Mouse (Mus musculus) E14TG2a.4 (cell line): ENCODE data around the gene Ppid.

Source experiments
- CTCF ChIP-seq: conservative IDR thresholded peaks from 2 replicates; pipeline ENCODE4 v1.5.1; 2014; ENCODE audit warnings: low read length
- NANOG ChIP-seq: IDR thresholded peaks from 2 replicates; pipeline ENCODE4 v1.6.1; 2014; ENCODE audit warnings: borderline replicate concordance, low read length, mixed read lengths

GRCm38 (mm10) chr3:79560555-79560954 is 30.6 kb upstream of the Ppid start:
- no peak for TF ChIP-seq CTCF
- no peak for TF ChIP-seq NANOG
